Mouse (Mus musculus) frontal cortex, postnatal 10 days (tissue): ENCODE results near the gene Lgals1.
A peak's percentile ranks its signal among the peaks of the same experiment; 100 is the strongest.

Source experiments
- DNase-seq, 2 experiments: peaks; one replicate each; pipeline ENCODE4 v3.0.0; 2022; ENCODE audit warnings: low spot score in 2 of 2, mixed read lengths in 1 of 2

Gene Lgals1

DNA sequence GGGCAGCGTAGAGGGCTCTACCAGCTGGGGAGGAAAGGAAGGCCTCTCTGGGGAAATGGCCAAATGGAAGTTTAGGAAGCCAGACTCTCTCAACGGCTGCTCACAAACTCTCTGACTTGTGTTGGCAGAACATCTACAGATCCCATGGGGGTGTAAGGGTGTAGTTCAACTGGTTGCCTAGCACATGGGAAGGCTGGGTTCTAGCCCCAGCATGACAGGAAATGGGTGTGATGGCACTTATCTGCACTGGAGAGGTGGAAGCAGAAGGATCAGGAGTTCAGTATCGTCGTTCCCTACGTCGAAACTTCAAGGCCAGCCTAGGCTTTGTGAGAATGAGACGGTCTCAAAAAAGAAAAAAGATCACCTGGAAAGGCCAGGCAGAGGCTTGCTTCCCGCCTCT, 17.5 kb upstream of the Lgals1 start:
- no peak for DNase-seq

DNA sequence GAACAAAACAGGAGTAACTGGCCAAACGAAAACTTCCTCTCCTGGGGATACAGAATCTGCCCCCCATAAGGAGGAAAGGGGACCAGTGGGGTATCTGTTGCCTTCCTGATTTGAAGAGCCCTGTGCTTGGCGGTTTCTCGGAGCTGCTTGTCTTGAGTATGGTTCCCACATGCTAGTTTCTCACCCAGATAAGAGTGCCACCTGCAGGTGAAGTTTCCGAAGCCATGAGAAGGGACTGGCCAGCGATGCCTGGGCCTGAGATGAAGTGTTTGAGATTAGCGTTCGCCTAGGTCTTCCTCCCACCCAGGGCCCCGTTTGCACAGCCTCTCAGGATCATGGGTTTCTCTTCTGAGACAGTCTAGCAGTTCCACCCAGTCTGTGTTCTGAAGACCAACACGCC, 14.5 kb upstream of the Lgals1 start:
- no peak for DNase-seq

DNA sequence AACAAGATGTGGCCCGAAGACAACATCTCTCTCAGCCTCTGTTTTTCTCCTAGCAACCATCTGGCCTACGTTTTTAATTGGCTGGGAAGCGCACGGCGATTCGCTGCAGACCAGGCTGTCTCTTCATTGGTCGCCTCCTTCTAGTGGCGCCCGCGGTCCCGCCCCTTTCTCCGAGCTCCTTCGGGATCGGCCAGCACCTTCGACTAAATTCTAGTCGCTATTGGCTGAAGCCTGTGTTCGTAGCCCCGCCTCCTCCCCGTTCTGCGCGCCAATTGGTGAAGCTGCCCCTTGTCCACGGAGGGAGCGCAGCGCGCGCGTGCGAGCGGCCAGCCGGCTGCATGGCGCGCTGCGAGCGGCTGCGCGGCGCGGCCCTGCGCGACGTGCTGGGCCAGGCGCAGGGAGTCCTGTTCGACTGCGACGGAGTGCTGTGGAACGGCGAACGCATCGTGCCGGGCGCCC, 12.9 kb upstream of the Lgals1 start, which contains the start of gene Pdxp:
Pdxp (plus strand) TSS at position 288 of the 459 bp plus-strand sequence.
- DNase-seq, result peak; percentile 98

DNA sequence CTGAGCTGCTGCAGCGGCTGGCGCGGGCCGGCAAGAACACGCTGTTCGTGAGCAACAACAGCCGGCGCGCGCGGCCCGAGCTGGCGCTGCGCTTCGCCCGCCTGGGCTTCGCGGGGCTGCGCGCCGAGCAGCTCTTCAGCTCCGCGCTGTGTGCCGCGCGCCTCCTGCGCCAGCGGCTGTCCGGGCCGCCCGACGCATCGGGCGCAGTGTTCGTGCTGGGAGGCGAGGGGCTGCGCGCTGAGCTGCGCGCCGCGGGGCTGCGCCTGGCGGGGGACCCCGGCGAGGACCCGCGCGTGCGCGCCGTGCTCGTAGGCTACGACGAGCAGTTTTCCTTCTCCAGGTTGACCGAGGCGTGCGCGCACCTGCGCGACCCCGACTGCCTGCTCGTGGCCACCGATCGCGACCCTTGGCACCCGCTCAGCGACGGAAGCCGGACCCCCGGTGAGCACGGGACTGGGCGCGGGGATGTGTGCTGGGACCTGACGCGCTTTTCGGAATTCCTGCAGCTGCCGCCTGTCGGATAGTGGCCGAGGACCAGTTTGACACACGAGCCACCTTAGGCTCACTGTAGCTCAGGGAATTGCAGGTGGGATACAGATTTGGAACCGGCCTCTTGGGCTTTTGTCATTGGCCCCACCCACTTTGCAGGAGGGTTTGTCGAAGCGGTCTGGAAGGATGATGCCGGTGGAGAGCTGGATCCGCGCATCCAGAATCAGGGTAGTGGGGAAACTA, 12.3 kb upstream of the Lgals1 start:
- DNase-seq, result peak in 1 of 2 experiments; percentile 69

DNA sequence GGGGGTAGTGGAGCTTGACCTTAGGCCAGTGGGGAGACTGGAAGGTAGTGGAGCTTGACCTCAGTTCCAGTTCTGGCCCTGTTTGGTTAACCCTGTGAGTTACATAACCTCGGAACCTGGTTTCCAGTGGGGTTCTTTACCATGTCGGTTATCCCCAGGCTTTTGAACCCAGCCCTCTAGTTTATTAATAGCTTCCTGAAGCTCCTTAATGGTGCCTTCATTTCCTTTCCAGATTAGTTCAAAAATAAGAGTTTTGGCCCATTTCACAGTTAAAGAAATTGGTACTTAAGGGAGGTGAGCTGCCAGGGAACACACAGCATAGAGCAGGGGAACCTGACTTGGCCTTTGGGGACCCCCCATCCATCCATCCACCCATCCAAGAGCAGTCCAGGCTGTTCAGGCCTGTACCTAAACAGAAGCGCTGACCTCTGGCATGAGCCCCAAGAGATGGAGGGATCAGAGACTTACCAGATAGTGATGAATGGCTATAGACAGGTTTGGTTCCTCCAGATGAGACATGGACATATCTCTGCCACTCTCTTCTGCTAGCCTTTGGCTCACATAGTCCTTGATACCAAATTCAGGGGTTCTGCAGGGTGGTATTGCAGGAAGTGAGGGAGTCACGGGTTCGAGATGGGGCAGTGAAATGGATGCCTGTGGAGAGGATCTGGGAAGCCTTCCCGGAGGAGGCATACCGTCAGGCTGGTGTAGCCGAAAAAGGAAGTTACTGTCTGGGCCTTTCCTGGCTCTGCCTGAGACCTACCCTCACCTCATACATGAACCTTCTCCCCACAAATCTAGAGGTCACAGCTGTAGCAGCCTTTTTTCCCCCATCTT, 11.5 kb upstream of the Lgals1 start:
- DNase-seq, result no peak

DNA sequence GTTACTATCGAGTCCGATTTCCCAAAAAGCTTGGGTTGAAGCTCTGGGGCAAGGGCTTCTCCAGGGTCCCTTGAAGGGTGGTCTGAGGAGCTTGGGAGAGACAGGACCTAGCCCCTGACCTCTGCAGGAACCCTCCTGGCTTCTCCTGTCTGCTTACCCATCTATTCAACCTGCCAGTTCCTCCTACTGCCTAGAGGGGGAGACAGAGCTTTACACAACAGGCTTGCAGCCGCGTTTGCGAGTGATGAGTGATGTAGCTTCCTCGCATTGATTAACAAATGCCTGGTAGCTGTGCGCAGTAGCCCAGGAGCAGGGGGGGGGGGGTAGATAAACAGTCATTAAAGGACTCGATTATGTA, 10.9 kb upstream of the Lgals1 start:
- DNase-seq, result peak; percentile 69 to 70

DNA sequence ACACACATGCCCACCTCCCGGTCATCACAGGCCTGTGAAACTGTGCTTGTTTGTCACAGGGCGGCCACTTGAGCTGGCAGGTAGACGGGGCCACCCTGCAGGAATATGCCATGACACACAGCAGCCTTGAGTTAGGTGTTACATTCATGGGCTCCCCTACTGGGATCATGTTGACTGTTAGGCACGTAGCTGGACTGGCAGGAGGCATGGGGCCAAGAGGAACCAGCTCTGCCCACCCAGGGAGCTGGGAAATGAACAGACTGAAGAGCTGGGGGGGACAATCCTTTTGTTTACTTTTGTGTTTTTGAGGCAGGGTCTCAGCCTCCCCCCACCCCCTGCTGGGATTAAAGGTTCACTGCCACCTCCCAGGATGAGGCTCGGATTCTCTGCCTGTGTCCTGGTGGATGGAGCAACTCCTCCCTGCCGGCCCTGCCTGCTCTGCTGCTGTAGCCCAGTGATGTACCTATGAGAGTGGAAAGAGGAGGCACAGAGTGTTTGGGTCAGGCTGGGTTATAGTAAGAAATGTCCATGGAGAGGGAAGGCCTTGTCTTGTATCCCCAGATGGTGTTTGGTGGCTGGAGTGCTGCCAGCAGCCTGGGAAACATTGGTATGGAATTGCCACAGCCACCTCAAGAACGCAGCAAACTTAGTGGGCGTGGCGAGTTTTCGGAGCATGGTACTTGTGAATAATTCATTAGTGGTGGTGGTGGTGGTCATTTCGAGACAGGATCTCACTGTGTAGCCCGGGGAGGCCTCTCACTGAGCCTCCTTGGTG, 10.3 kb upstream of the Lgals1 start:
- DNase-seq, result no peak

DNA sequence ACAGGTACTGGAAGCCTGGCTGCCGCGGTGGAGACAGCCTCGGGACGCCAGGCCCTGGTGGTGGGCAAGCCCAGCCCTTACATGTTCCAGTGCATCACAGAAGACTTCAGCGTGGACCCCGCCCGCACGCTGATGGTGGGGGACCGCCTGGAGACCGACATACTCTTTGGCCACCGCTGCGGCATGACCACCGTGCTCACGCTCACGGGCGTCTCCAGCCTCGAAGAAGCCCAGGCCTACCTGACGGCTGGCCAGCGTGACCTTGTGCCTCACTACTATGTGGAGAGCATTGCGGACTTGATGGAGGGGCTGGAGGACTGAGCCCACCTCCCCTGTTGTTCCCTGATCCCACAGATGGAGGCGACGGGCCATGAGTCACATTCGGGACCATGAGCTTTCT, 8.4 kb upstream of the Lgals1 start:
- DNase-seq, result no peak

DNA sequence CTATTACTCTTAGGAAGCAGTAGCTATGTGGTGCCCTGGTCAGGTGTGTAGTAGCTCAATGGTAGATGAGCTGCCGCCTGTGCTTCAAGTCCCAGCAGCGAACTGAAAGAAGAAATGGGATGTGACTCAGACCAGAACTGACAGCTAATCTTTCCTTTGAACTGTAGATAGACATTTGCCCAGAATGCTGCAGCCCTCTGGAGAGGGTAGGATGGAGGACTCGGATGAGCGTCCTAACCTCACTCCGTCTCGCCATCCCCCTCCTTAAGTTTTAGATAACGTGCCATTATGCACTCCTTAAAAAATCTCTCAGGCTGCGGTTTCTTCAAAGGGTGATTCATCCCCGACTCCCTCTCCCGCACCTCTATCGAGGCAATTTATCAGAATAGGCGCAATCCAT, 6.6 kb upstream of the Lgals1 start:
- no peak for DNase-seq

DNA sequence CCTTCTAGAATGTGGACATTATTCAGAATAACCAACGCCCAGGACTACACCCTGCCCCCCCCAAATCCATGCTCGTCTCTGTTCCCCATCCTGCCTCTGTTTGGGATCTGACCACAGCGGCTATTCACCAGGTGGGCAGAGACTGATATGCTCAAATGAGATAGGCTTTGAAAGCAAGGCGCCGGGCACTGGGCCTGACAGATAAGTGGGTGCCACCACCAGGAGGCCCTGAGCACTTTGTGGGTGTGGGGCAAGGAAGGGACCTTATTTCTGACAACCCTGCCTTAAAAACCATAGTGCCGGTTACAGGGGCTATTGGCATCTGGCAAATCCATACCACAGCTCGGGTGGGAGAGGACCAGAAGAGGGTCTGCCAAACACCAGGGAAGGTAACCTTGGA, 3.8 kb upstream of the Lgals1 start:
- no peak for DNase-seq

DNA sequence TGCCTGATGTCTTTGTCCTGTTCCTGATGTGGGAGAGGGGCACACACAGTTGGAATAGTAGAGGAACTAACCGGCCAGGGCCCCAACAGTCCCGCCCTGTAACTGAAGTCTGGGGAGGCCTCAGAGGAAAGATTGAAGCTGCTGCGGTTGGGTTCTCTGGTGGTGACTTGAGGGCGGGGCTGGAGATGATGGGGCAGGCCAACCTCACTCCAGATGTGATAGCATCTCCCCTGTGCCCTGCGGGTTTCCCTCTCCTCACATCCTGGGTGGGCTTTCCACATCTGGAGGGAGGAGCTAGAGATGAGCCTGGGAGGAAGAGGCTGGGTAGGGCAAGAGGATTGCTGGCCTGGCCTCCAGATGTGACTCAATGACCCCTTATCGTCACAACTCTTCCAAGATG, 2.9 kb upstream of the Lgals1 start:
- no peak for DNase-seq

DNA sequence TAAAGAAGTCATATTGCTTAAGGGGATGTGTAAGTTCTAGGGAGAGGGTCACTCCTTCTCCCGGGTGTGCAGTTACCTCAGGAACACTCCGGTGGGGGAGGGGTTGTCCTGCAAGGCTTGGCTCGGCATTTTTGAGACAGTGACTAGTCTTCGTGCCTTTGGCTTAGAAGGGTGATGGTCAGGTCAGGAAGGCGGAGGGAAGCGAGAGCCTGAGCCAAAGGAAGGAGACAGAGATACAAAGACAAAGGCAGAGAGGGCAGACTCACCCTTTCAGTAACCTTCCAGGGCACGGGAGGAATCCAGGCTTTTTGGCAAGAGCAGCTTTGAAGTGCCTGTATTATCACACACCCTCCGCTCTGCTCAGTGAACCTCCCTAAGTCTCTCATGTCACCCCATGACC, 1.4 kb upstream of the Lgals1 start:
- no peak for DNase-seq

DNA sequence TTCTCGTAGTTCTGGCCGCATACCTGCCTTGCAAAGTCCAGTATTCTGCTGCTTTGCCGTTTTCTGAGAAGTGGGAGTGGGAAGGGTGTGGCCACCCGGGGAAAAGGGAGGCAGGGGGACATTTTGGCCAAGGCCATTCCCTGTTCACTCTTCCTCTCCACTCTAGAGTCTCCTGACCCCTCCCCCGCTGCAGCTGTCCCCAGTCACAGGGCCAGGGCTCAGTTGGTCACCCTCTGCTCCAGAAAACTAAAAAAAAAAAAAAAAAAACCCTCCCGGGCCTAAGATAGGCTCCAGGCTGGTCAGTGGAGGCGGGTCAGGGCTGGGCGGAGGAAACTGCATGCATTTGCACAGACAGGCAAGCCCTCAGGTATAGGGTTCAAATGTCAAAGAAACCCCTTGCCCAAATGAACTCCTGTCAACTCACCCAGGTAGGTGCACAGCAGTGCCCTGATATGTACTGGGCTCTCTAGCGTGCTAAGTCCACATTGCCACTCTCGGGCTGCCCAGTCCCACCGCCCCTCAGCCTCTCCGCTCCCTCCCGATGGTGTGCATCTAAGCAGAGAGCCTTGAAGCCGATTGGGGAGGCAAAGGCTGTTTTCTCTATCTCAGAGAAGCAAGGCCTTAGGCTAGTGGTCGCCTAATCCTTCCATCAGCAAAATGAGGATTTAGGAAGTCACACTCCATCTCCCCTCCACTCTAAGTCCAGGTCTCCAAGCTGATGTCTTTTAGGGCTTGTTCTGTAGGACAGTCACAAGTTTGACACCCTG, 679 bp downstream of the Lgals1 start:
- no peak for DNase-seq

DNA sequence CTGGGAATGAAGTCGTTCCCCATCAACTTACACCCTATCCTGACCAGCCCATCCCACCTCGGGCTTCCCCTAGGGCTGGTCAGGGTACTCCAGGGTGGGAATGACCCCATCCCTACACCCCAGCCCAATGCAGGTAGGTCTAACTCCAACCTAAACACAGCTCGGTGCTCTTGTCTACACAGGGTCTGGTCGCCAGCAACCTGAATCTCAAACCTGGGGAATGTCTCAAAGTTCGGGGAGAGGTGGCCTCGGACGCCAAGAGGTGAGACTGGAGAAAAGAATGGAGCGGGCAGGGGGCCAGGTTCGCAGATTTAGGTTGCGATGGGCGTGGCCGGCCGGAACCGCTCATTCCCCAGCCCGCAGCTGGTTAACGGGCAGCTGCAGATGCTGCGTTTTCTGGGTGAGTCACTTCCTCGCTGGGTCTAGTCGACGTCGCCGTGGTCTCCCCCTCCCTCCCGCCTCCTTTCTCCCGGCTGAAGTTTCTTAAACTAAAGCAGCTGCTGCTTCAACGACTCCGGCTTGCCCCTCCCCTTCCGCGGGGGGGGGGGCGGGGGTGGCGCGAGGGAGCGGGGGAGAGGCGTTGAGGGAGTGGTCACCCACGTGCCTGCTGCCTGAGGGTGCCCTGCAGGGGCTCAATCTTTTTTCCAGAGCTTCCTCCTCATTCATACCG, 1.4 kb downstream of the Lgals1 start:
- peak; percentile 47 to 63 for DNase-seq

DNA sequence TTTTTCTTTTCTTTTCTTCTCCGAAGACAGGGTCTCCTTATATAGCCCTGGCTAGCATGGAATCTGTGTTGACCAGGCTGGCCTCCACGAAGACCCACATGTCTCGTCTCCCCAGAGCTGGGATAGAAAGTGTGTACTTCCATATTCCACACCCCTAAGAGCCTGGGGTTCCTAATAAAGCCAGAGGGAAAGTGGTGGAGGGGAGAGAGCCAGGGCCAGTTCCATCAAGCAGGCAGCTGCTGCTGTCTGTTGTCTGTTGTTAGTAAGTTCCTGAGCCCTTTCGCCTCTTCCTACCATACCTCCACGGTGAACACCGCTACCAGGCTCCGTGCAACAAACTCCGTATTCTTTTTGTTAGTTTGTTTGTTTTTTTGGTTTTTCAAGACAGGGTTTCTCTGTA, 2.0 kb downstream of the Lgals1 start:
- no peak for DNase-seq

DNA sequence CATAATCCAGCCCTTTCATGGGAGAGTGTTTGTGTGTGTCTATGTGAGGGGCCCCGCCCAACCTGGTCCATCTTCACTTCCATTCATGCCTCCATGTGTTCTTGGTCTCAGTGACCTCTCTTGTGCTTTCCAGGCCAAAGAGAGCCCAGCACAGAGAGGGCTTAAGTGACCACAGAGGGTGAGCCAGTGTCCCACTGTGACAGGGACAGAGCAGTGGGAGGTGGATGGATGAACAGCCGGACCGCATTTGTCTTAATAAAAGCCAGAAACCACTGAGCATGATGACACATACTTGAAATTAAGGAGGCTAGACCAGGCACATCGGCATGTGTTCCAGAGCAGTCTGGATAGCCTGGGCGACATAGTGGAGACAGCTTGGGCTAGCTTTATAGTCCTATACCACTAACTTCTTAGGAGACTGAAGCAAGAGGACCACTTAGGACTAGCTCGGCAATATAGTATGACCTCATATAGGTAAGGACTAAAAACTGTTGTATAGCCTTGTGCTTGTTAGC, 3.7 kb downstream of the Lgals1 start:
- DNase-seq, result no peak

DNA sequence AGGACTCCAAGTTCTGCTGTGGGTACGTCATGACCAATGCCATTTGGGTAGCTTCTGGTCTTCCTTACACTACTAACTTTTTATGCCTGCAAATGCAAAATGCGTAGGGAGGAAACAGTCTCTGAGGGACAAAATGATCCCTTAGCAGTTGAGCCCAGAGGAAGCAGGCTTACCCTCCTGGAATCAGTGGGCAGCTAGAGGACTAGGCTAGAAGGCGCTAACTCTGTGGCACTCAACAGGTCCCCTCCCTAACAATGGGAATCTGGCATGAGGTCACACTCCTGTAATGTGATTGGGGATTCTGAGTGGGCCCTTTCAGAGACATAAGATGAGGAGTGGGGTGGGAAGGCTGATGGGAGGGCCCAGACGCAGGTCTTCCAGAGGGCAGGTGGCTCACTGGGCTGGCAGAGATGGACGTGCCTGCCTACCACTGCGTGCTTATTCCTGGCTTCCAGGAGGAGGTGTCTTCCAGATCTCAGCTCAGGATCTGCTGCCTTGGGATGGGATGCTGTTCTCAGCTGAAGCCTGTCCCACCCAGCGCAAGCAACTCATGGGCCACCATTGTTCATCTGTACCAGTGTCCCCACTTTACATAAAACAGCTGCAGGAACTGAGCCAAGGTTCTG, 4.4 kb downstream of the Lgals1 start:
- no peak for DNase-seq

DNA sequence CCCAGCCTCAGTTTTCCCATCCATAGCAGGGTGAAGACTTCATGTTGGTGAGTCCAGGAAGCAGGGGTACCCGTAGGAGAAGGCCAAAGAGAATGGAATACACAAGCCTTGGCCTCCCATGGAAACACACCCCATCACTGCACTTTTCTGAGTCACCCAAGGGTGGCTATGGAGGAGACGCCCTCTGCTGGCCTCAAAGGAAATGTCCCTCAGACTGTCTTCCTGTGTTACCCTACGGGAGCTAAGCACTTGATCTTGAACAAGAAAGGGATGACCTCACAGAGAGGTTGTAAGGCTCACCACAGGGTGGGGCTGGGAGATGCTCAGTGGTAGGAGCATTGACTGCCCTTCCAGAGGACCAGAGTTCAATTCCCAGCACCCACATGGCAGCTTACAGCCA, 5.1 kb downstream of the Lgals1 start:
- no peak for DNase-seq

DNA sequence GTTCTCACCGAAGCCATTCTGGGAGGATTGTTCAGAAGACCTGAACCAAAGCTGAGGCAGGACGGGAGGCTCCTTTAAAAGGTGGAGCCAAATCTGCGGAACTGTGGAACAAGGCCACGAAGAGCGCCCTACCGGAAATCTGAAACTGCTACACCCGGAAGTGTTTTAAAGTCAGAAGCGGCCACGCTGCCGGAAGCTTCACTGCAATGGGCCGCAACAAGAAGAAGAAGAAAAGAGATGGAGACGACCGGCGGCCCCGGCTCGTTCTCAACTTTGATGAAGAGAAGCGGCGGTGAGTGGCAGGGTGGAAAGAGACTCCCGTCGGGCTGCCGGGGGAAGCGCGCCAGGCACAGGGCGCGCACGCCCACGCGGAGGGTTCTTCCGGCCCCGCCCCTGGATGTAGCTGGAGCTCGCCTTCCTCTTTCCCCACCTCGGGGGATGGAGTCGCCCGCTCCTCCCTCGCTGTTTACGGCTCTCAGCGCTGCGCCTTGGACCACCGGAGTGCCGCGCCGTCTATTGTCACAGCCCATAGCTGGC, 8.3 kb downstream of the Lgals1 start, which contains the start of gene Nol12:
Nol12 (plus strand) TSS at position 150 of the 537 bp plus-strand sequence.
- DNase-seq, result peak; percentile 74 to 84

DNA sequence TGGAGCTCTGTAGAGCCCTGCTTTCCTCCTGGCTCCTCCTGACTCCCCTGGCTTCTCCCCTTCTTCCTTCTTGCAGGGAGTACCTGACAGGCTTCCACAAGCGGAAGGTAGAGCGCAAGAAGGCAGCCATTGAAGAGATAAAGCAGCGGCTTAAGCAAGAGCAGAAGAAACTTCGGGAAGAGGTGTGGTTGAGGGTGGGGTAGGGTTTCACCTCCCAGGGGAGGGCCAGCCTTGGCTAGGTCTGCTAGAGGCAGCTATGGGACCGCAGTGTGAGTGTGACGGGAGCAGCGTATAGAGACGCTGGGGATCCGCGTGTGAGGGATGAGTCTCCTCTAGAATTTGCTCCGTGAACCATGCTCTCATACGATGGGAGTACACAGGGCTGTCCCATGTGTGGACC, 9.9 kb downstream of the Lgals1 start:
- no peak for DNase-seq
